9 mouse cellular contexts compared by ENCODE assay signal in genomic region chr15:94045131-94045756, GRCm38 (mm10).
DNase-seq lines count a peak whose midpoint lies in the region; ATAC-seq and TF ChIP-seq lines count a peak whose summit lies in the region.
"Had no signal": no experiment of that assay in that cellular context is flagged by ENCODE, and none has a peak within 500 bp of the region (broad histone marks: within the 10 kb centered on the region; RNA-seq: fewer than 3 reads in every experiment).

No protein-coding gene starts in this region.

- ATAC-seq in hindbrain, postnatal 0 days: no peak
- ATAC-seq in hindbrain, embryonic 12.5 days (ENCODE audit: low FRiP score): no peak
- ATAC-seq in heart, embryonic 11.5 days (replicated peaks; ENCODE audit: insufficient number of reproducible peaks, low FRiP score, low TSS enrichment): no peak

- no peak overlapping the region for H3K4me3 ChIP-seq in hindbrain, postnatal 0 days (ENCODE audit: low read length)
- no peak overlapping the region for H3K4me3 ChIP-seq in hindbrain, embryonic 12.5 days
- no peak overlapping the region for H3K4me3 ChIP-seq in heart, embryonic 11.5 days (ENCODE audit: low read depth, low read length)
- H3K4me3 ChIP-seq: embryonic facial prominence, embryonic 15.5 days had no signal

- WGBS in hindbrain, postnatal 0 days: 70% methylated on average over 18 of the region's 18 CpGs
- whole genome bisulfite sequencing in hindbrain, embryonic 12.5 days: 80% methylated on average over 18 of the region's 18 CpGs
- 50% methylated on average over 18 of the region's 18 CpGs for WGBS in heart, embryonic 11.5 days (ENCODE audit: insufficient replicate concordance)

- H3K27me3 ChIP-seq in hindbrain, postnatal 0 days (ENCODE audit: insufficient read depth, low read length): no peaks in the 10 kb centered on the region
- no peaks in the 10 kb centered on the region for H3K27me3 ChIP-seq in hindbrain, embryonic 12.5 days
- no peaks in the 10 kb centered on the region for H3K27me3 ChIP-seq in heart, embryonic 11.5 days (ENCODE audit: control insufficient read depth, insufficient read depth, low read length)
- H3K27me3 ChIP-seq: embryonic facial prominence, embryonic 15.5 days had no signal

- intact Hi-C loops in left cerebral cortex, postnatal 14 days (cut with DNase I): no loop called here

- H3K9ac ChIP-seq in hindbrain, postnatal 0 days (replicated peaks; ENCODE audit: low read length): no peak overlapping the region
- H3K9ac ChIP-seq in hindbrain, embryonic 12.5 days: no peak overlapping the region
- H3K9ac ChIP-seq in heart, embryonic 11.5 days (ENCODE audit: low read depth, low read length): no peak overlapping the region
- H3K9ac ChIP-seq: embryonic facial prominence, embryonic 15.5 days had no signal

- DNase-seq in hindbrain, postnatal 0 days (ENCODE audit: low spot score): peak; percentile 25
- peak; percentile 31 for DNase-seq in NIH3T3 (ENCODE audit: low read depth)
- peak; percentile 16 to 28 for DNase-seq in left cerebral cortex, postnatal 14 days (ENCODE audit: low spot score in 2 of 2)
- no peak for DNase-seq in embryo, embryonic 10.5 days (ENCODE audit: low spot score)
- DNase-seq in cerebellum, adult 9-10 months: no peak
- no peak for DNase-seq in B cell, adult 2 months

- no peaks in the 10 kb centered on the region for H3K36me3 ChIP-seq in hindbrain, postnatal 0 days (ENCODE audit: insufficient read depth, low read length)
- no peaks in the 10 kb centered on the region for H3K36me3 ChIP-seq in hindbrain, embryonic 12.5 days
- H3K36me3 ChIP-seq in heart, embryonic 11.5 days (ENCODE audit: control insufficient read depth, insufficient read depth, low read length): no peaks in the 10 kb centered on the region
- H3K36me3 ChIP-seq: embryonic facial prominence, embryonic 15.5 days had no signal

- no peaks in the 10 kb centered on the region for H3K9me3 ChIP-seq in hindbrain, postnatal 0 days (ENCODE audit: low read length)
- no peaks in the 10 kb centered on the region for H3K9me3 ChIP-seq in hindbrain, embryonic 12.5 days (replicated peaks)
- H3K9me3 ChIP-seq in heart, embryonic 11.5 days (replicated peaks; ENCODE audit: control insufficient read depth, low read length): peaks cover 5% of the 10 kb centered on the region; the same call in 1 of the 2 replicates
- H3K9me3 ChIP-seq: embryonic facial prominence, embryonic 15.5 days had no signal

- peak overlapping the region; percentile 13; the same call in 1 of the 2 replicates for H3K4me2 ChIP-seq in hindbrain, postnatal 0 days (ENCODE audit: low read depth, low read length)
- no peak overlapping the region for H3K4me2 ChIP-seq in hindbrain, embryonic 12.5 days (replicated peaks)
- peak overlapping the region; percentile 48 for H3K4me2 ChIP-seq in heart, embryonic 11.5 days
- H3K4me2 ChIP-seq: embryonic facial prominence, embryonic 15.5 days had no signal

- no peaks in the 10 kb centered on the region for H3K4me1 ChIP-seq in hindbrain, postnatal 0 days (ENCODE audit: insufficient read depth, low read length)
- H3K4me1 ChIP-seq in hindbrain, embryonic 12.5 days: no peaks in the 10 kb centered on the region
- no peaks in the 10 kb centered on the region for H3K4me1 ChIP-seq in heart, embryonic 11.5 days (ENCODE audit: control insufficient read depth, insufficient read depth, low read length)
- H3K4me1 ChIP-seq: embryonic facial prominence, embryonic 15.5 days had no signal

- TF ChIP-seq CTCF in hindbrain, postnatal 0 days (IDR thresholded peaks at IDR 0.05; ENCODE audit: low read depth): no peak

- H3K27ac ChIP-seq in hindbrain, postnatal 0 days: no peak overlapping the region
- no peak overlapping the region for H3K27ac ChIP-seq in hindbrain, embryonic 12.5 days
- no peak overlapping the region for H3K27ac ChIP-seq in heart, embryonic 11.5 days (ENCODE audit: low read depth, low read length)
- H3K27ac ChIP-seq: embryonic facial prominence, embryonic 15.5 days had no signal

Comparison
In these comparisons a context has a peak if more than half of its experiments do, and no peak if none do; other contexts are left out.
1. DNase-seq: peak in hindbrain, postnatal 0 days (single experiment), NIH3T3 (single experiment) and left cerebral cortex, postnatal 14 days (2 of 2); none in embryo, embryonic 10.5 days (single experiment), cerebellum, adult 9-10 months (single experiment) and B cell, adult 2 months (0 of 2).